Mouse (Mus musculus): ENCODE data around the gene Fam107a.
"Not testable (repeated sequence)": the region's sequence is repeated elsewhere in the genome, so short reads cannot be mapped to it uniquely, and the experiment has no call there.

Gene Fam107a

GRCm38 (mm10) chr14:8315169-8315568 lies 2.7 kb downstream of the Fam107a start:
- DNase-seq, result no peak

GRCm38 (mm10) chr14:8314536-8314935 lies 3.3 kb downstream of the Fam107a start:
- DNase-seq, result no peak

- peak; percentile 58 for DNase-seq
These were observed 3.9 kb downstream of the Fam107a start for GRCm38 (mm10) chr14:8313877-8314276.

DNA sequence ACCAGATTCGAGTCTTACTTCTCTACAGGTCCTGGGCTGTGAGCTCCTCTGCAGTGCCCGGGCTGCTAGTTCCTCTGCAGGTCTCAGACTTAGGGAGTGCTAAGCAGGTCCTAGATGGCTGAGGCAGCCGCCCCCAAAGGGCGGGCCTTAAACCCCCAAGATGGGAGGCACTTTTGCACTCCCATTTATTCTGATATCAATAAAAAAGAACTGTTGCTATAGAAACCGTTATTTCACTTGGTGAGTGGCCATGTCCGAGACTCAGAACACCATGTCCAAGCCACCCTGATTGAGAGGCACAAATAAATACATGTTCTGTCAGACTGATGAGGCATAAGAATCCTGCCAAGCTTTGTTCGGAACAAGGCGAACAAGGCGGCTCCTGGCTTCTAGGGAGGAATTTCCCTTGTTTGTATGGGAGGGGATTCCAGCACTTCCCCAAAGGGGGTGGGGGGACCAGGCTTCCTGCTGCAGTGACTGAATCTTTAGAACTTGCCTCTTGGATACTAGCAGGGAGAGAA lies 8.1 kb downstream of the Fam107a start:
- peak; percentile 72 for DNase-seq

DNA sequence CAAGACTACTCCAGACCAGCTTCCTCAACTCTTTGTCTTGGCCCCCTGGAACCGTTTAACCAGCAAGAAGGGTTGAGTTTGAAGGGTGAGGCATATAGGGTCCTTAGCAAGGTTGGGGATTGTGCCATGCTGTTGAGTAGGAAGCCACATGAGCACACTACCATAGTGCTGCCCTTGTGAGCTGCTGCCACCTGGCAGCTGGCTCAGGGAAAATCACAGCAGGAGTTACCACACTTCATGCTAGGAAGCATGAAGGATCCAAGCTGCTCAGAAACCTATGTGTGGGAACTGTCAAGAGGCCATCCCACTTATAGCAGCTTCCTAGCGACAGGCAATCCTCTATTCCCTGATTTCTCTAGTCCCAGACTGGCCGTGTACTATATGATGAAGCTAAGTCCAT lies 9.2 kb downstream of the Fam107a start:
- DNase-seq, result no peak

DNA sequence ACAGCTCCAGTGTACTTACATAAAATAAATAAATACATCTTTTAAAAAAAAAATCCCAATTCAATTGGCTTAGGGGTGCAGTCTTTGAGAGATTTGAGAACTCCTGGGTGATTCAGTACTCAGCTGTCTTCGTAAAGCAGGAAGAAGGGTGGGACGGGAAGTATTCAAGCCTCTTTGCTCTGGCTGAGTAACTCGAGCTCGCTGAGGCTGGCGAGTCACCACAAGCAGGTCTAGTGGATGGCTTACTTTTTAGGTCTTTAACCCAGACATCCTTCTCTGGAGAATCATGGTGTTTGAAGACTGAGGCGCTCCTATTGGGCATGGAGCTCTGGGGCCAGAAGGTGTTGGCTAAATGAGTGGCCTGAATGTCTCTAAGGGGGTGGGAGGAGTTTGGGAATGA lies 10.9 kb downstream of the Fam107a start:
- DNase-seq, result no peak

DNA sequence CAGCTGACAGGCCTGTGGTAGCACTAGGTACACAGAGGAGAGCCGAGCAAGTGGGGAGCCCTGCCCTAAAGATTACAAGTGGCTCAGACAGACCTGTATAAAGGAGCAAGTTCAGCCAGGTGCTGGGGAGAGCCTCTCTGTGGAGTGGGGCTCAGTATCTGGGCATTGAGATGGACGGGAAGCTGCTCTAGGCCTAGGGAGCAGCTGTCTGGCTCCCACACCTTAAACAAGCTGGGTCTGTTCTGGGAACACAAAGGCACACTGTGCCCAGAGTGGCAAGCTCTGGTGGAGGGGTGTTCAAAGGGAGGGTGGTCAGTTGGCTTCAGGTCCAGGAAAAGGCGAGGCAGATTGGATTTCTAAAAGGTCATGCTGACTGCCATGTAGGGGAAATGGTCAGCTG lies 12.8 kb downstream of the Fam107a start:
- DNase-seq, result no peak

DNA sequence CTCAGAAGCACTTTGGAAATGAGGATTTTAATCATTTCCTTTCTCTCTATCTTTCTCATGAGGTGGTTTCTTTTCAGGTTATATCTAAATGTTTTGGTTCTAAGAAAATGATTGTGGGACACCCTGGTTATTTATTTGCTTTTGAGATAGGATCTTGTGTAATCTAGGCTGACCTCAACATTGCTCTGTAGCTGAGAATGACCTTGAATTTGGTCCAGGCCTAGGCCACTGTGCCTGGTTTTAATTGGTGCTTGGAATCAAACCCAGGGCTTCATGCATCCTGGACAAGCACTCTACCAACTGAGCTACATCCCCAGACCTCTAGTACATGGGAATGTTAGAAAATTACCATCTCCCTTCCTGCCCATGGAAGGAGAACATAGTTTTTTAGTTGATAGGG lies 13.7 kb downstream of the Fam107a start:
- no peak for DNase-seq

DNA sequence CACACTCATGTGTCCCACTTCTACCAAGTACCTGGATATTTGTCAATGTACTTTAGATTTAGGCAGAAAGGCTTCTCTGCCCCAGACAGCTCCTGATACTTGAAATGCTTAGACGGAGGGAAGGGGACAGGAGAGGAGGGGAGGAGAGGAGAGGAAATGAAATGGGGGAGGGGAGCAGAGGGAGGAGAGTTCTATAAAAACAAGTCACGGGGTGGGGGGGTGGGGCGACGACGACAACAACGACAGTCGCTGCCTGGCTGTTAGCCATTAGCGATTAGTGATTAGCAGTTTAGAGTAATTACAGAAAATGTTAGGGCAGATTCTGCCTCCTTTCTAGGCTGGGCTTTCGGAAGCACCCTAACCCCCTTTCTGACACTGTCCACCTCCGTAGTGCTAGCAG lies 15.1 kb downstream of the Fam107a start:
- peak; percentile 0 for DNase-seq

DNA sequence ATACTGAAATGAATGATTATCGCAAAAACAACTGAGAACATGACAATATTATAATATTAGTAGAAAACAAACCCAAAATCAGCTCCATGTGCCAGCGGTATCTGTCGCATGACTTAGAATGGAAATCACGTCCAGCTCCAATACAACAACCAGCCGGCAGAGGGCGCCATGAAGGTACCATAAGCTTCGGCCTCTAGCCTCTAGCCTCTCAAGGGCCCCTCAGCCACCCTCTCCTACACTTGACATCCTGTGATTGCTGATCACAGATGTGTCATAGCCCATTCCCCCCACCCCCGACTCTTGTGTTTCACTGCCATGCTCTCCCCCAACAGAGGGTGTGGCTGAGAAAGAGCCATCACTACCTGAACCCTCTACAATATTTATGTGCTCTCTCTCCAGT lies 17.5 kb downstream of the Fam107a start:
- peak; percentile 33 for DNase-seq

- DNase-seq, result no peak
These were observed 19.9 kb downstream of the Fam107a start for GRCm38 (mm10) chr14:8297889-8298293.

DNA sequence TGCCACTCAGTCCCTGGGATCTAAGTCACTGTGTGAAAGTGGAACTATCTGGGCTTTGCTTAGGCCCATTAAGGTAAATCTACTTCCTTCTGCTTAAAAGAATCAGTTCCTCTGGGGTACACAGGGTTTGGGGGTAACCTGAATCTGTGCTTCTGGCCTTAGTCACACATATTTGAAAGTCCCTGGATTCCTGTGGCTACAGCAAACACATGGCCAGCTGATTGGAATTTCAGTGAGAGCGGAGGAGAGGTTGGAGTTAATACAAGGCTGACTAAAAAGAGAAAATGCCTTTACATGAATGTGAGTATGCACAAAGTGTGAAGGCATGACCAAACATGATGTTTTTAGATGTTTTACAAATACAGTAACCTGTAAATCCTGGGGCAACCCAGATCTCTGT lies 23.6 kb downstream of the Fam107a start:
- DNase-seq, result no peak

- not testable (repeated sequence) for DNase-seq
These were observed 31.2 kb downstream of the Fam107a start for GRCm38 (mm10) chr14:8286595-8286994.

- DNase-seq, result no peak
These were observed 34.0 kb downstream of the Fam107a start for GRCm38 (mm10) chr14:8283784-8284183.

DNA sequence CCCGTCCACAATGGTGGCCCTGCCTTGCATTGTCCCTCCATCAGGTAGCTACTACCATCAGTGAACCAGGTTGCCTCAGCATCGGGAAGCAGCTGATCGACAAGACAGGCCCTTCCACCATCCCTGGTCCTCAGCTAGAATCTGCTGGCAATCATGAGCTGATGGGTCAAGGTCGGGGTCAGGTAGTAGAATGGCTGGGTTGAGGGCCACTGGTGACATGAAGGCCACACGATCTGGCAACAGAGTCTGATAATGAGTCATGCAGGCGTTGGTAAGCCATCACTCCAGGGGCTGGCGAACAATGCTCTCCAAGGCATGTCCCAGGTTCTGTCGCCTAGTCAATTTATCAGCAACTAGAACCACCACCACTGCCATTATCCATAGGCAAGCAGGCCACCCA lies 46.5 kb downstream of the Fam107a start:
- not testable (repeated sequence) for DNase-seq

- no peak for DNase-seq
These were observed 53.4 kb downstream of the Fam107a start for GRCm38 (mm10) chr14:8264378-8264777.

GRCm38 (mm10) chr14:8262242-8262641 lies 55.6 kb downstream of the Fam107a start:
- no peak for DNase-seq

- no peak for DNase-seq
These were observed 57.6 kb downstream of the Fam107a start for GRCm38 (mm10) chr14:8260214-8260613.

DNA sequence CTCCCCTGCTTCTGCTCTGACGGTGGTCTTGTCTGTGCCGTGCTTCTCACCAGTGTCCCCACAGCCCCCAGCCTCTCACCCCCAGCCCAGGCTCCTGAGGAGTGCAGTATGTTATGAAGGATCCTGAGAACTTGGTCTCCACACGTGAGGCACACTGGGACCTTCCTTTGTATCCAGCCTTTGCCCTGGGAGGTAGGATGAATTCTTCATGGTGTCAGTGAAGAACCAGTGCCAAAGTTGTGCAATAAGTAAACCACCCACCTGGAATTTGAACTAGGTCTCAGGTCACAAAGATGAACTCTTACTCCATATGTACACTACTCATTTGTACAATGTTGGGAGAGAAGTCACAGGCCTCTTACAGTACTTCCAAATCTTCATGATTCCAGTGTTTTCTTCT lies 58.7 kb downstream of the Fam107a start, which contains the start of gene Acox2:
Acox2 (minus strand) TSS at position 188 of the 400 bp plus-strand sequence.
- no peak for DNase-seq

DNA sequence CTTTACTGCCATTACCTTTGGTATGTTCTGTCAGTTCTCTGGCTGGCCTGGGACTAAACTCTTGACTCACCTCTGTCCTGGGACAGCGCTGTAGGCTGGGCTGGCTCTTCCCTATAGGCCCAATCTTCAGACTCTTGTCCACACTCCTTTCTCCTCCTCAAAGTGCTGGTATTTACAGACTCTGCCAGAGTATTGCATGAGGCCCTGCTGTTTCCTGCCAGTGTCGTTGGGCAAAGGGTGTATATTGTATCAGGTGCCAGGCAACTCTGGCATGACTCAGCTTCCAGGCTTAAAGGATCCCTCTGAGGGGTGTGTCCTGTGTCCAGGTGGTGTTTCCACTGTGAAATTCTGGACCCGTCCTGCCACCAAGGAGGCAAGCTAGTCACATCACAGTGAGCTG lies 59.1 kb downstream of the Fam107a start:
- no peak for DNase-seq

DNA sequence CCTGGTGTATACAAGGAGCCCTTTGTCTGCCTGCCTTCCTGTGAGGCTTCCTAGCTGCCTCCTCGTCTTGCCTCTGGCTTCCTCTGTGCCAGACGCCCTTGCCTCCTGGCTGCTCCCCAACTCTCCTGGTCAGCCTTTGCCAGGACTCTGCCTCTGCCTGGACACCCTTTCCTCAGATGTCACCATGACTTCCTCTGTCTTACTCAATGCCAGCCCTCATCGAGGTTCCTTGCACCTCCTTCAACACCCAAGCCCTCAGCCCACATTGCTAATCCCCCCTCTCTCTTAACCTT lies 59.5 kb downstream of the Fam107a start:
- DNase-seq, result no peak

GRCm38 (mm10) chr14:8257521-8258334 lies 60.1 kb downstream of the Fam107a start:
- no peak for DNase-seq

DNA sequence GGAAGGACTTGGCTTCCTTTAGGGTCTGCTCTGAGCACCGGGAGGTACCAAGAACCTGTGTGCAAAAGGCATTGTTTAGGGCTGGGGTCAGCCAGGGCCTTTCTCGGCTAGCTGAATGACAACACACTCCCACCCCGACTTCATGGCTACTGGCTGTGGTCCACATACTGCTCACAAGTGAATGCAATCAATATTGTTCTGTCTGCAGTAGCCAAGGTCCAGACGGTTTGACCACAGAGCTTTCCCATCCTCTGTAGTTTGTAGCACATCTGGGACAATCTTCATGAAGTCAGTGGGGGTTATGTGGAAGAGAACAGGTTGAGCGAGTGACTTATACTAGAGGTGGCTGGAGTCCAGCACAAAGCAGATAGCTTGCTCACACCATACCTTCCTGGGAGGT lies 60.9 kb downstream of the Fam107a start:
- DNase-seq, result no peak

DNA sequence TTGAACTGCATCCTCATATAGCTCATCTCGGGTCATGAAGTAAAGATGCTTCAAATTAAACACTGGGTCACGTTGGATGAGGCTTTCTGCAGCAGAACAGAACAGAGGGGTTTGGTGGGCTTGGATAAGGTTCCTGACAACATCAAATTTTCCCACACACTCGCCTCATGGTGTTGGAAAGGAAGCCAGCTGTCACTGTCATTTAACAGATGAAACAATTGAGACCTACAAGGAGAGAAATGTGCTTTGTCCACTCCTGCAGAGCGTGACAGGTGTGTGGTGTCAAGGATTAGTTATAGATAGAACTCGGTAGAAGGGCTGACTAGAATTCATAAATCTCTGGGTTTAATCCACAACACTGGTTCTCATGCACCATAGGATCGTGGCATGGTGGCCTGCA lies 61.8 kb downstream of the Fam107a start:
- no peak for DNase-seq

Data from layer of hippocampus, adult 9-11 months (tissue).